Mouse (Mus musculus) heart, embryonic 11.5 days (tissue): ENCODE measurements at regions not wholly inside any gene's neighbourhood (a gene's known extent, or its start where the extent isn't known, plus 50 kb on each side); places are given as distances from the start of the nearest gene placed in this dataset.

ENCODE experiments used
- ATAC-seq: fragments of 200-750 bp; cut with Nextera tagmentation; replicated peaks from 2 replicates; pipeline ENCODE4 v1.8.0; 2017; ENCODE audit warnings: moderate library complexity; ENCODE audit not compliant: insufficient number of reproducible peaks, low FRiP score, low TSS enrichment
- H3K27ac ChIP-seq: fragments of 300-500 bp; sonication (generic); 2 replicates; pipeline ENCODE4 v1.5.1; 2014; ENCODE audit warnings: mild to moderate bottlenecking, low read depth, low read length
- H3K27me3 ChIP-seq: fragments of 300-500 bp; sonication (generic); 2 replicates; pipeline ENCODE4 v1.6.1; 2014; ENCODE audit warnings: mild to moderate bottlenecking, low read length, mixed read lengths; ENCODE audit not compliant: control insufficient read depth, insufficient read depth
- H3K36me3 ChIP-seq: fragments of 300-500 bp; sonication (generic); 2 replicates; pipeline ENCODE4 v1.6.1; 2014; ENCODE audit warnings: mild to moderate bottlenecking, low read length, moderate library complexity, mixed read lengths; ENCODE audit not compliant: control insufficient read depth, insufficient read depth
- H3K4me1 ChIP-seq: fragments of 300-500 bp; sonication (generic); 2 replicates; pipeline ENCODE4 v1.6.1; 2014; ENCODE audit warnings: low read length; ENCODE audit not compliant: control insufficient read depth, insufficient read depth
- H3K4me2 ChIP-seq: fragments of 300-500 bp; sonication (generic); 2 replicates; pipeline ENCODE4 v1.6.1; 2014; ENCODE audit warnings: mild to moderate bottlenecking, moderate library complexity
- H3K4me3 ChIP-seq: fragments of 300-500 bp; sonication (generic); 2 replicates; pipeline ENCODE4 v1.5.1; 2014; ENCODE audit warnings: low read depth, low read length
- H3K9ac ChIP-seq: fragments of 300-500 bp; sonication (generic); 2 replicates; pipeline ENCODE4 v1.6.1; 2014; ENCODE audit warnings: mild to moderate bottlenecking, low read depth, low read length, moderate library complexity
- H3K9me3 ChIP-seq: fragments of 300-500 bp; sonication (generic); replicated peaks from 2 replicates; pipeline ENCODE4 v1.6.1; 2016; ENCODE audit warnings: low read length; ENCODE audit not compliant: control insufficient read depth
- WGBS: fragments of 180-500 bp; shearing (Covaris S2); extraction: QIAGEN DNeasy Blood & Tissue Kit; methylation state at CpG from one replicate; pipeline ENCODE4 v1.1.7; 2014; ENCODE audit not compliant: insufficient replicate concordance; 5-methylcytosine and 5-hydroxymethylcytosine counted together

DNA sequence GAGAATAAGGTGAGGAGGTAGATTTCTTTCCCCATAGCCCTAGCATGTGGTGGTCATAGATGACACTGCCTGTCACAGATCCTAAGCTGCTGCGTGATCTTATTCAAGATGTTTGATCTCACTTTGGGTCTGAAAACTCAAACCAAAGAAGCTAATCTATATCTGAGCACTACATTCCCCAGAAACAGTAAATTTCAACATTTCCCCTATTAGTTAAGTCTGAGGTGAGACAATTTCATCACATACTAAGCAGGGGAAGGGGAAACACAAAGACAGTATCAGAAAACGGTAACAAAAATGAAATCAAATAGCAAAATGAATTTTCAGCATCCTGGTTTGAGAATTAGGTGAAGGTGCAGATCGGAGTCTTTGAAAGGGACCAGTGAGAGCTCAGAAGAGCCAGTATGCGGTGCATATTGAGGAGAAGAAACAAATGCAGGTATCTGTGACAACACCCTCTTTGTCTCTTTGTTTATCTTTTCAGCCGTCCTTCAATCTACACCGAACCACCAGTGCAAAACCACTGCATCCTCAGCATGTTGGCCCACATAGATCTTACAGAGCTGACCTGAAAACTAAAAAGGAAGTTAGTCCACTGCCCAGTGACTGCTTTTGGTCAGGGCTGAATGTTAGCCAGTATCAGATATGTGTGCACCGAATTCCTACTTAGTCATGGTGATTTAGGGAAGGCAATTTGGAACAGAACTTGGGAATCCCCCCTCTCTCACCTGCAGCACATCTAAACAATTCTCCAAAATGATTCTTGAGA, 247.0 kb downstream of the Ets1 start:
- Histone ChIP-seq H3K36me3 (no peaks in the 10 kb centered on the region), H3K27ac (no peak overlapping the region), H3K9me3 (no peaks in the 10 kb centered on the region), H3K4me1 (no peaks in the 10 kb centered on the region), H3K4me2 (no peak overlapping the region), H3K9ac (no peak overlapping the region), H3K4me3 (no peak overlapping the region), H3K27me3 (no peaks in the 10 kb centered on the region)
- WGBS: 68% methylated on average over 7 of the region's 7 CpGs
- ATAC-seq: no peak

DNA sequence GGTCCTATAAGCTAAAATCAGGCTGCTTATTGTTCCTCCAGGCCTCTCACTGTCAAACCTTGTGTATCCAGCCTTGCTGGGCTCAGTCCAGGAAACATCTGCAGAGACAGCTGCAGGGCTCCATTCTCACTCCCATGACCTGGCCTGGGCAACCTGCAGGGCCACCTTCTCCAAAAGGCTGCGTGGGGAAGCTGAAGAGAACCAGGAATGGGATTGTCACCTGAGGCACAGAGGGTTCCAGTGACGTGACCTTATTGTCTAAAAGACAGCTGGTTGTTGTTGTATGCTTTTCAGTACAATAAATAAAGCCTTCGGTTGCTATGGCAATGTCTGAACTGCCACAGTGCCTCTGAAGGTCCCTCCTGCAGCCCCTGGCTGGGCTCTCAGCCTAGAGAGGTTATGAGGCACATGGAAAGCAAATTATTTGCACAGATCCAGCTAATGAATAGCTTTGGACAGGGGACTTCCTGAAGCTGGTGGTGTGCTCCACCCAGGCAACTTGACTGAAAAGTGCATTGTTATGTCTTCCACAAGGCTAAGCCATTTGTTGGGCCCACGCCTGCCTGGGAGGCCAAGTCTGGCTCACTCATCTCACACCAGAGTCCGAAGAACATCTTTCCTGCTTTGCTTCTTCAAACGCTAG, 250.1 kb downstream of the Ets1 start:
- Histone ChIP-seq H3K36me3 (no peaks in the 10 kb centered on the region), H3K27ac (no peak overlapping the region), H3K9me3 (no peaks in the 10 kb centered on the region), H3K9ac (no peak overlapping the region), H3K4me2 (no peak overlapping the region), H3K4me1 (no peaks in the 10 kb centered on the region), H3K4me3 (no peak overlapping the region), H3K27me3 (no peaks in the 10 kb centered on the region)
- 69% methylated on average over 6 of the region's 6 CpGs for WGBS
- ATAC-seq: no peak

DNA sequence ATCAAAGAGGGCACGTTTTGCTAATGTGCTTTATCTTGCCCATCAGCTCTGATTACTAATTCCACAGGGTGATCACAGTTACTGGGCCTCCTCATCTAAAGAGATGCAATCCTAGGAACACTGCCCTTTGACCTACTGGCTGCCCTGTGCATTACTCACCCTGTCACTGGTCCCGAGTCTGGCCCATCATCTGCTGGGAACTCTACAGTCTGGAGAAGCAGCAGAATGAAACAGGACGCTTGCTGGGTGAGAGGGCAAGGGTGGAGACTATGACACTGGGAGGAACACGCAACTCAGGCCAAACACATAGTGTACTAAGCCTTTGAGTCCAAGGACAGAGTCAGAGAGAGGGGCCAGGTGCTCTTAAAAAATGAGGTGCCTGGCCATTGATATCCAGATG, 263.8 kb downstream of the Ets1 start:
- Histone ChIP-seq H3K9me3 (no peaks in the 10 kb centered on the region), H3K4me3 (no peak overlapping the region), H3K4me2 (no peak overlapping the region), H3K27ac (no peak overlapping the region), H3K27me3 (no peaks in the 10 kb centered on the region), H3K9ac (no peak overlapping the region), H3K4me1 (no peaks in the 10 kb centered on the region), H3K36me3 (no peaks in the 10 kb centered on the region)
- no peak for ATAC-seq
- 31% methylated on average over 4 of the region's 4 CpGs for WGBS

DNA sequence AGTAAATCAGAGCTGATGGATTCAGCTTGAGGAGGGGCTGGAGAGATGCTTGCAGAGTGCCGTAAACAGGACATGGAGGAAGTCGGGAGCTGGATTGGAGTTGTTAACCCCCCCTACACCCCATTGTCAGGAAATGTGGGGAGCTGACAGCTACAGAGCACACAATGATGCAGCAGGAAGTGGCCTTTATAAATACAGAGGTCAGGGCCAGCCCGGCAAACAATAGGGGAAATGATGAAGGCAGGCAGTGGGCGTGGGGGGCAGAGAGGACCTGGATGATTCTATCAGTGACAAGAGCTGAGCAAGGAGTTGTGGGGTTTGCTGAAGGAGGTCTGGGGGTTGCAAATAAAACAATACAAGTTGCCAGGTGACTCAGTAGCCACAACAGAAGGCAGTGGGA, 265.3 kb downstream of the Ets1 start:
- Histone ChIP-seq H3K36me3 (no peaks in the 10 kb centered on the region), H3K4me3 (no peak overlapping the region), H3K4me2 (no peak overlapping the region), H3K27ac (no peak overlapping the region), H3K4me1 (peaks cover 4% of the 10 kb centered on the region; the same call in 1 of the 2 replicates), H3K9ac (no peak overlapping the region), H3K9me3 (no peaks in the 10 kb centered on the region), H3K27me3 (no peaks in the 10 kb centered on the region)
- WGBS: 50% methylated on average over 4 of the region's 4 CpGs
- no peak for ATAC-seq

DNA sequence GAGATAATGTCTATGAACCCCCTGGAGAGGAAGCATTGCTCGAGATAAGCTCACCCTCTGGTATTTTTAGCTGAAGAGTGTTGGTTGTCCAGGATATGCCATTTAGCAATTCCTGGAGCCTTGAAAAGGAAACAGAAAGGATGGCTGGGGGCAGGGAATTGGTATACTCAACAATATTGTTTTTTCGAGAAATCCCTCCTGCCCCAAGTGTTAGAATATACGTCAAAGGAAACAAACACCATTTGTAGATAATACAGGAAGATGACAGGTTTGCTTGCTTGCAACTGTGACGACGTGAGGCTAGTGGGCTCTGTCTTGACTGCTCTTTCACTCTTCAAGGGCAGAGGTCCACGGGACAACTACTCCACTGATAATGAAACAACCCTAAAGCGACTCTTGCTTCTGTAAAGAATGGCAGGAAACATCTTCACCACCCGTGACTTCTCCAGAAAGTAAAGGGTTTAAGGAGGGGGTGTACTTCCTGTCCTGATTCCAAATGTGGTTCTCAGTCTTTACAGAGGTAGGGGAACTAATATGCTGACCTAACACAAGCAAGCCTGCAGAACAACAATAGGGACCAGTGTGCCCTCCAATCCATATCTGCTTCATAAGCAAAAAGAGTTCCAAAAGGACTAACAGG, 270.3 kb downstream of the Ets1 start:
- Histone ChIP-seq H3K4me1 (peaks cover 8% of the 10 kb centered on the region; the same call in 1 of the 2 replicates), H3K9me3 (no peaks in the 10 kb centered on the region), H3K27ac (no peak overlapping the region), H3K9ac (no peak overlapping the region), H3K4me2 (0 out of 2 replicates have a peak overlapping the region, but pooled peaks have one; percentile 25), H3K4me3 (no peak overlapping the region), H3K36me3 (no peaks in the 10 kb centered on the region), H3K27me3 (no peaks in the 10 kb centered on the region)
- WGBS: 23% methylated on average over 8 of the region's 8 CpGs
- peak; percentile 63; the same call in 1 of the 2 replicates for ATAC-seq

DNA sequence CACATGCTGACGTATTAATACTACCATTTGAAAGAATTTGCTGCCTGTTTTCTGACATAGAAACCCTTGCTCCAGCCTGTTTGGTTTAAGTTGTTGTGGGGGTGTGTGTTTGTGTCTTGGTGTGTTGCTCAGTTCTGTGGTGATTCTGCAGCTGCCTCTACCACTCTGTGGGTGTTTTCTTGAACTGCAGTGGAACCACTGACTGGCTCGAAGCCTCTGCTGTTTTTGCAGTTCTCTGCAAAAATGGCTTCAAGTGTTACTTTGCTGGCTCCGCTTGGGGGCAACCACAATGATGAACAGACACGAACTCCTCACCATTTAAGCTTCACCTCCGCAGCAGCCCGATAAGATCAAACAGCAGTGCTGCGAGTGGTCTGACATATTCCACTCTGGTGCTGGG, 274.6 kb downstream of the Ets1 start:
- Histone ChIP-seq H3K36me3 (no peaks in the 10 kb centered on the region), H3K4me2 (no peak overlapping the region), H3K27me3 (no peaks in the 10 kb centered on the region), H3K4me1 (peaks cover 8% of the 10 kb centered on the region; the same call in 1 of the 2 replicates), H3K27ac (no peak overlapping the region), H3K9ac (no peak overlapping the region), H3K4me3 (no peak overlapping the region), H3K9me3 (no peaks in the 10 kb centered on the region)
- no peak for ATAC-seq
- 52% methylated on average over 7 of the region's 7 CpGs for WGBS

DNA sequence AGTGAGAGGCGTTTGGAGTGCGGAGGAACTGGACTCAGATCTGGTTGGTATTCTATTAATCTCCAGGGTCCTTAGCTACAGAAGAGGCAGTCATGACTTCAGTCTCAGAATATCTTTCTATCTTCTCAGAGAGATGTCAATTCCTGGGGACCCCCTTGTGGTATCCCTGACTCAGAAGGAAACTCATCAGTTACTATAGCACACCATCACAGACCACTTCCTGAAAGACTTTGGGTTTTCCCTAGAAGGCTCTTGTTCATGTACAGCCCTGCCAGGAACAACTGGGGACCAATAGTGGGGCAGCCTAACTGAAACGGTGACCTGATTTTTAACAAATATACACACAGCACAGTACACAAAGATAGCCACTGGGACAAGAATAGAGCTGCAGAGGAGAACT, 279.6 kb downstream of the Ets1 start:
- Histone ChIP-seq H3K4me1 (no peaks in the 10 kb centered on the region), H3K36me3 (no peaks in the 10 kb centered on the region), H3K9ac (no peak overlapping the region), H3K9me3 (no peaks in the 10 kb centered on the region), H3K4me3 (no peak overlapping the region), H3K27ac (no peak overlapping the region), H3K4me2 (no peak overlapping the region), H3K27me3 (no peaks in the 10 kb centered on the region)
- ATAC-seq: no peak
- WGBS: 85% methylated on average over 3 of the region's 3 CpGs

DNA sequence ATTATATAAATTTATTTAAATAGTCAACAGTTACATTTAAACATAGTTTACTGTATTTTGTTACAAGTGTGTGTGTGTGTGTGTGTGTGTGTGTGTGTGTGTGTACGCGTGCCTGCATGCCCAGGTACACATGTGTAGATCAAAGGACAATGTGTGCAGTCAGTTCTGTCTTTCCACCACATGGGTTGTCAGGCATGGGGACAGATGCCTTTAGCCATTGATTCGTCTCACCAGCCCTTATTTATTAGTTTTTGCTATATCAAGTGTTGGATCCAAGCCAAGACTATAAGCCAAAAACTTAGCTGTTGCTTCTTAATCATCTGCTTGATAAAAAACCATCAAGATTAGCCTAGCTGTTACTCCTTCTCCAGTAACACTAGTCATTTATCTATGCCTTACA, 280.7 kb downstream of the Ets1 start:
- H3K4me2 ChIP-seq: no peak overlapping the region
- 86% methylated on average over 3 of the region's 3 CpGs for WGBS
- H3K27me3 ChIP-seq: no peaks in the 10 kb centered on the region
- no peak overlapping the region for H3K9ac ChIP-seq
- H3K9me3 ChIP-seq: no peaks in the 10 kb centered on the region
- no peak overlapping the region for H3K4me3 ChIP-seq
- no peaks in the 10 kb centered on the region for H3K4me1 ChIP-seq
- no peak overlapping the region for H3K27ac ChIP-seq
- no peaks in the 10 kb centered on the region for H3K36me3 ChIP-seq
- ATAC-seq: no peak
